Mouse (Mus musculus) neural tube, embryonic 15.5 days (tissue): ENCODE data around the gene Atxn7l1. TPM values are rescaled to one million over a fixed set of nuclear protein-coding genes. Genes with fewer than 3 reads are reported as not detected.
A peak's percentile ranks its signal among the peaks of the same experiment; 100 is the strongest.

Source experiments
- ATAC-seq: fragments of 200-750 bp; cut with Nextera tagmentation; 2 replicates; pipeline ENCODE4 v1.8.0; 2017; ENCODE audit warnings: mild to moderate bottlenecking, moderate TSS enrichment, moderate library complexity; ENCODE audit not compliant: low FRiP score
- H3K27ac ChIP-seq: fragments of 300-500 bp; sonication (generic); replicated peaks from 2 replicates; pipeline ENCODE4 v1.5.1; 2015; ENCODE audit warnings: mild to moderate bottlenecking, inconsistent platforms
- H3K27me3 ChIP-seq: fragments of 300-500 bp; sonication (generic); replicated peaks from 2 replicates; pipeline ENCODE4 v1.6.1; 2015; ENCODE audit warnings: inconsistent platforms
- H3K36me3 ChIP-seq: fragments of 300-500 bp; sonication (generic); 2 replicates; pipeline ENCODE4 v1.6.1; 2015; ENCODE audit warnings: inconsistent platforms
- H3K4me1 ChIP-seq: fragments of 300-500 bp; sonication (generic); 2 replicates; pipeline ENCODE4 v1.6.1; 2015; ENCODE audit warnings: inconsistent platforms
- H3K4me2 ChIP-seq: fragments of 300-500 bp; sonication (generic); 2 replicates; pipeline ENCODE4 v1.6.1; 2015; ENCODE audit warnings: inconsistent platforms, mild to moderate bottlenecking, moderate library complexity
- H3K4me3 ChIP-seq: fragments of 300-500 bp; sonication (generic); replicated peaks from 2 replicates; pipeline ENCODE4 v1.5.1; 2015; ENCODE audit warnings: mild to moderate bottlenecking, inconsistent platforms
- H3K9ac ChIP-seq: fragments of 300-500 bp; sonication (generic); replicated peaks from 2 replicates; pipeline ENCODE4 v1.6.1; 2015; ENCODE audit warnings: mild to moderate bottlenecking, inconsistent platforms
- H3K9me3 ChIP-seq: fragments of 300-500 bp; sonication (generic); replicated peaks from 2 replicates; pipeline ENCODE4 v1.6.1; 2016; ENCODE audit warnings: inconsistent platforms
- WGBS: fragments of 180-500 bp; shearing (Covaris S2); methylation state at CpG from one replicate; pipeline ENCODE4 v1.1.7; 2015; ENCODE audit warnings: mixed read lengths; 5-methylcytosine and 5-hydroxymethylcytosine counted together
- polyA plus RNA-seq: library from polyadenylated mRNA; unstranded; fragments of >200 nt; fragmentation: Nextera tagmentation; extraction: Ambion mirVana; gene quantifications from 2 replicates; pipeline ENCODE4 v1.2.1, GENCODE M21; 2015

Gene Atxn7l1
- polyA plus RNA-seq, 1 experiment from 2014 or later: 19.4 TPM

DNA sequence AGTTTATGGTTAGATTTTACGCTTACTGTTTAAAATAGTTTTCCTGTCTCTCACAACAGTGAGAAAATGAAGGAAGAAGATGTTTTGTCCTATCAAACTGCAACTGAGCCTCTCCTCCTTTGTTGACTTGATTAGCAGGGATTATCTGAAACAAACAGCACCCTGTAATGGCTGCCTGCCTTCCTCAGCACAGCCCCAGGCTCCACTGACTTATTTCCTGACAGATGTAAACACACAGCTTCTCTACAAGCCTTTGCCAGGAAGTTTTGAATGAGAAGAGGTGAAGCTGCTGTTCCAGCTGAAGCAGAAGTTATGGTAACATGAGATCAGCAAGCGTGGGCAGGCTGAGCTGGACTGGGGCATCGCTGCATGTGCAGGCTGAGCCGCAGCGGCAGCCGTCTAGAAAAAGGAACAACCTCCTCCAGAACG, 255.8 kb downstream of the Atxn7l1 start:
- H3K27ac ChIP-seq: no peak overlapping the region
- no peaks in the 10 kb centered on the region for H3K27me3 ChIP-seq
- no peaks in the 10 kb centered on the region for H3K9me3 ChIP-seq
- no peak overlapping the region for H3K9ac ChIP-seq
- H3K4me1 ChIP-seq: peaks cover 11% of the 10 kb centered on the region
- H3K4me3 ChIP-seq: no peak overlapping the region
- 79% methylated on average over 7 of the region's 7 CpGs for WGBS
- H3K36me3 ChIP-seq: no peaks in the 10 kb centered on the region
- no peak for ATAC-seq
- H3K4me2 ChIP-seq: no peak overlapping the region

- 52% methylated on average over 5 of the region's 5 CpGs for WGBS
- Histone ChIP-seq H3K27ac (peak overlapping the region; percentile 66), H3K9ac (no peak overlapping the region), H3K9me3 (no peaks in the 10 kb centered on the region), H3K36me3 (no peaks in the 10 kb centered on the region), H3K4me3 (no peak overlapping the region), H3K4me1 (peaks cover 11% of the 10 kb centered on the region), H3K4me2 (no peak overlapping the region), H3K27me3 (no peaks in the 10 kb centered on the region)
- ATAC-seq: peak; percentile 38
Observed at GRCm38 (mm10) chr12:33404996-33405395, 257.5 kb downstream of the Atxn7l1 start.

DNA sequence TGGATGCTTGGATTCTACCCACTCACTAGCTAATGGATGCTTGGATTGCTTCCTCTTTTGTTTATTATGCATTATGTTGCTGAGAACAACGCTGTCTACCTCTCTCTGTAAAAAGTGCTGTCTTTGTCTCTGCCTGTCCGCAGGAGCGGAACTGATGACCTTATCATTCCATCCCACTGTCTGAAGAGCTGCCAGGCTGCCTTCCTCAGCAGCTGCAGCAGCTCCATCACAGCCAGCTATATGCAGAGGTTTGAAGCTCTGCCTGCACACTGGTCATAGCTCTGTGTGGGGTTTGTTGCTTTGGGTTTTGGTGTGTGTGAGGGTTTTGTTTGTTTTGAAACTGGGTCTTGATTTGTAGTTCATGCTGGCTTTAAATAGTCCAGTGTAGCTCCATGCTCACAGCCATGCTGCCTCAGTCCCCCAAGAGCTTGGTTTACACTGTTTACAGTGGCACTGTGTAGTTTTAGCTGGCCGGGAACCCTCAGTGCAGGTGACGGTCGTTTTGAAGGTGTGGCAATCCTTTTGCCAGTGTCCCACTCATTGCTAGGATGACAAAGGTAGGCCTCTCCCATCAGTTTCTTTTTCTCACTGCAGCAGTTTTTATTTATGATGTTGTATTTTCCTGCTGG, 258.0 kb downstream of the Atxn7l1 start:
- no peak overlapping the region for H3K9ac ChIP-seq
- 30% methylated on average over 6 of the region's 6 CpGs for WGBS

GRCm38 (mm10) chr12:33411580-33412151, 264.2 kb downstream of the Atxn7l1 start:
- no peaks in the 10 kb centered on the region for H3K4me1 ChIP-seq
- H3K4me3 ChIP-seq: no peak overlapping the region
- H3K9ac ChIP-seq: no peak overlapping the region
- no peaks in the 10 kb centered on the region for H3K9me3 ChIP-seq
- no peak overlapping the region for H3K27ac ChIP-seq
- ATAC-seq: no peak
- no peaks in the 10 kb centered on the region for H3K36me3 ChIP-seq
- 58% methylated on average over 6 of the region's 6 CpGs for WGBS
- H3K27me3 ChIP-seq: no peaks in the 10 kb centered on the region
- no peak overlapping the region for H3K4me2 ChIP-seq

More for the DNA sequence above, 258.0 kb downstream of the Atxn7l1 start:
- peak; percentile 76 for ATAC-seq
- no peak overlapping the region for H3K4me2 ChIP-seq
- no peaks in the 10 kb centered on the region for H3K36me3 ChIP-seq
- no peak overlapping the region for H3K4me3 ChIP-seq
- no peaks in the 10 kb centered on the region for H3K9me3 ChIP-seq
- H3K27me3 ChIP-seq: no peaks in the 10 kb centered on the region
- H3K27ac ChIP-seq: peak overlapping the region; percentile 66
- H3K4me1 ChIP-seq: peaks cover 11% of the 10 kb centered on the region

Other genes with a start within 250 kb of the Atxn7l1 start
- 39.2 and 57.1 TPM in 2 replicates for gene Sypl, start 193.8 kb upstream of the Atxn7l1 start, polyA plus RNA-seq
- 0.18 and 0.32 TPM in 2 replicates for gene Cdhr3, start 54.8 kb upstream of the Atxn7l1 start, polyA plus RNA-seq
- gene Efcab10, start 247.2 kb downstream of the Atxn7l1 start, polyA plus RNA-seq: 2.5 and 3.1 TPM in 2 replicates